Mouse (Mus musculus): ENCODE measurements at regions not wholly inside any gene's neighbourhood (a gene's known extent, or its start where the extent isn't known, plus 50 kb on each side); places are given as distances from the start of the nearest gene placed in this dataset.
A peak's percentile ranks its signal among the peaks of the same experiment; 100 is the strongest.
"Not testable (repeated sequence)": the region's sequence is repeated elsewhere in the genome, so short reads cannot be mapped to it uniquely, and the experiment has no call there.

DNA sequence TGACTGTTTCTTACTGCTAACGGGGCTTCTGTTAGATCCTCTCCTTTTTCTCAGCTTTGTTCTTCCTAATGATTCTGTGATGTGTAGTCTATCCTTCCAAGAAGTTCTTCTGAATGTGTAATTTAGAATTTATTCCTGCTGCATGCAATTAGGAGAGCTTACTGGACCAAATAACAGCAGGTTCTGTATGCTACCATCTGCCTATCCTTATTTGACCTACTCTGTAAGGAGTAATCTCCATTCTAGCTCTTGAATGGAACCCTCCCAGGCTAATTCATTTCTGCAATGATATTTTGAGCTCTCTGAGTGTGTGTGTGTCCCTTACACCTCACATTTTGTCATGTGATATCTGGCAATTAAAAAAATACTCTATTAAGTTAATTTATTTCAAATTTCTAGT lies 201.9 kb upstream of the Got2 start:
- Histone ChIP-seq H3K36me3 (ENCODE audit: insufficient read depth, low read length) (no peaks in the 10 kb centered on the region), H3K4me2 (replicated peaks; ENCODE audit: low read depth, low read length) (no peak overlapping the region), H3K27me3 (ENCODE audit: insufficient read depth, low read length) (no peaks in the 10 kb centered on the region), H3K9ac (replicated peaks; ENCODE audit: low read length) (no peak overlapping the region), H3K27ac (ENCODE audit: low read length) (no peak overlapping the region), H3K4me3 (ENCODE audit: low read length) (no peak overlapping the region), H3K4me1 (ENCODE audit: insufficient read depth, low read length) (no peaks in the 10 kb centered on the region), H3K9me3 (ENCODE audit: low read length) (no peaks in the 10 kb centered on the region)
- 93% methylated on average over 1 of the region's 1 CpGs for WGBS
- ATAC-seq (ENCODE audit: low FRiP score, low TSS enrichment): no peak

DNA sequence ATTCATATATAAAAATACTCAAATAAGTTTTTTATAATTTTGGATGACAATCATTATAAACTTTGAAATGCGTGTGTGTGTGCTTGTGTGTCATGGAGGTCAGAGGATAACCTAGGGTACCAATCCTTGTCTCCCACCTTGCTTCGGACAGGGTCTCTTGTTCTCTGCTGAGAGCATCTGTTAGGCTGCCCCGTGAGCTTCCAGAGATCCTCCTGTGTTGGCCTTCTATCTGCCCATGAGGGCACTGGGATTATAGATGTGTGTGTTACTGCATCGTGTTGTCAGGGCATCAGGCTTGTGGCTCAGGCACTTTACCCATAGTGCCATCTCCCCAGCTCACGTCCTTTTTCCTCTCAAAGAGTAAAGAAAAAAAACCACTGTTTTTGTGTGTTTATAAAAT lies 180.0 kb upstream of the Got2 start:
- Histone ChIP-seq H3K9me3 (ENCODE audit: low read length) (no peaks in the 10 kb centered on the region), H3K27me3 (ENCODE audit: insufficient read depth, low read length) (no peaks in the 10 kb centered on the region), H3K4me2 (replicated peaks; ENCODE audit: low read depth, low read length) (no peak overlapping the region), H3K36me3 (ENCODE audit: insufficient read depth, low read length) (no peaks in the 10 kb centered on the region), H3K4me1 (ENCODE audit: insufficient read depth, low read length) (no peaks in the 10 kb centered on the region), H3K4me3 (ENCODE audit: low read length) (no peak overlapping the region), H3K27ac (ENCODE audit: low read length) (no peak overlapping the region), H3K9ac (replicated peaks; ENCODE audit: low read length) (no peak overlapping the region)
- WGBS: 88% methylated on average over 5 of the region's 5 CpGs
- no peak for ATAC-seq (ENCODE audit: low FRiP score, low TSS enrichment)

DNA sequence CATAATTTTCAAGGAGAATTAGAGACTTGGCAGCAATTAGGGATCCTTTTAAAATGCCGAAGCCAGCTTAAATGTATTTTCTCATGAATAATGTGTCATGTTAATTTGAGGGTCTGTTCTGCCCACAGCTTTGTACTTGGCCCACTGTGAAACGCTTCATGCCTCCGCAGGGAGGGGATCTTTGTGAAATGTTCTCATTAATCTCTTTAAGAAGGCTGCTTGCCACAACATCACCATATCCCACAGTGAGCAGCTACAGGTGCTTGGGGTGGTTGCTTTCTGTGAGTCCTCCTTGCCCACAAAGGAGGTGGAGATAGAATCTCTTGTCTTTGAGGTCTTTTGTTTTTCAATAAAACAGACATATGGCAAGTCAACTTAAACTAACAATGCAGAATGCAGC lies 159.3 kb upstream of the Got2 start:
- ATAC-seq (ENCODE audit: low FRiP score, low TSS enrichment): no peak
- H3K4me2 ChIP-seq (replicated peaks; ENCODE audit: low read depth, low read length): no peak overlapping the region
- no peaks in the 10 kb centered on the region for H3K36me3 ChIP-seq (ENCODE audit: insufficient read depth, low read length)
- H3K9me3 ChIP-seq (ENCODE audit: low read length): no peaks in the 10 kb centered on the region
- 0 out of 2 replicates have a peak, but pooled peaks cover under 1% of the 10 kb centered on the region for H3K4me1 ChIP-seq (ENCODE audit: insufficient read depth, low read length)
- H3K4me3 ChIP-seq (ENCODE audit: low read length): no peak overlapping the region
- WGBS: 69% methylated on average over 3 of the region's 3 CpGs
- no peak overlapping the region for H3K27ac ChIP-seq (ENCODE audit: low read length)
- H3K9ac ChIP-seq (replicated peaks; ENCODE audit: low read length): no peak overlapping the region
- H3K27me3 ChIP-seq (ENCODE audit: insufficient read depth, low read length): no peaks in the 10 kb centered on the region

DNA sequence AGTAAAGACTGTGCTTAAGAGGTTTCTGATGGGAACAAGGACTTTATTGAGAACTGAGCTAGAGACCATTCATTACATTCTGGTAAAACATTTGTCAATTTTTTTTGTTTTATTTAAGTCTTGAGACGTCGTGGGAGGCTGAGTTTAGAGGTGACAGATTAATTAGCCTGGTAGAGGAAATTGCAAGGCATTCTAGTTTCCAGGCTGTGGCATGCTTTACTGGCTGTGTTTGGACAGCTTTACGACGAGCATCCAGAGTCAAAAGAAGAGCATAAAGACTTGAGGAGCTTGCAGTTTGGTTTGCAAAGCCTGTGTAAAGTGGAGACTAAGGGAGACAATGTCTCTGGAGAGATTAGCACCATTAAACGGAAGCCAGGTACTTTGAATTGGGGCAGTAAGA lies 154.0 kb upstream of the Got2 start:
- no peaks in the 10 kb centered on the region for H3K27me3 ChIP-seq (ENCODE audit: insufficient read depth, low read length)
- peaks cover 22% of the 10 kb centered on the region for H3K4me1 ChIP-seq (ENCODE audit: insufficient read depth, low read length)
- WGBS: 11% methylated on average over 5 of the region's 5 CpGs
- ATAC-seq (ENCODE audit: low FRiP score, low TSS enrichment): peak; percentile 46; the same call in 1 of the 2 replicates
- H3K9ac ChIP-seq (replicated peaks; ENCODE audit: low read length): no peak overlapping the region
- H3K27ac ChIP-seq (ENCODE audit: low read length): no peak overlapping the region
- no peak overlapping the region for H3K4me2 ChIP-seq (replicated peaks; ENCODE audit: low read depth, low read length)
- no peaks in the 10 kb centered on the region for H3K36me3 ChIP-seq (ENCODE audit: insufficient read depth, low read length)
- H3K9me3 ChIP-seq (ENCODE audit: low read length): no peaks in the 10 kb centered on the region
- H3K4me3 ChIP-seq (ENCODE audit: low read length): no peak overlapping the region

DNA sequence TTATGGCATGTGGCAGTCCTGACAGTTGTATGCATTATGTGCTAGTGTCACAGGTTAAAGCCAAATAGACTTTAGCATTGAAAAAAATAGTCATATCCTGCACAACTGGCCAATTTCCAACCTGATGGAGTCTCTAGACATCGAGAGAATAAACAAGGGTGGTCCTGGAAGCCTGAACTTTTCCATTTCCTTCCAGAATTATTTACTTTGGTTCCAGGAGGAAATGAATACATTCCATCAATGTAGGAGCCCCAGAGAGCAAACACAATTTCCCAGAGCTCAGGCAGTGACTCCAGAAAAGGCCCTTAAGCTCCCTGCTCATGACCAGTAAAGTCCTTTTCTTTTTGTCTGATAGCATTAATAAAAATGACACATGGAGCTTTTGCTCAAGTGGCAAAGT lies 151.9 kb upstream of the Got2 start:
- no peaks in the 10 kb centered on the region for H3K9me3 ChIP-seq (ENCODE audit: low read length)
- WGBS: 22% methylated on average over 1 of the region's 1 CpGs
- no peaks in the 10 kb centered on the region for H3K36me3 ChIP-seq (ENCODE audit: insufficient read depth, low read length)
- H3K27ac ChIP-seq (ENCODE audit: low read length): peak overlapping the region; percentile 78
- no peak overlapping the region for H3K4me3 ChIP-seq (ENCODE audit: low read length)
- H3K4me2 ChIP-seq (replicated peaks; ENCODE audit: low read depth, low read length): no peak overlapping the region
- H3K4me1 ChIP-seq (ENCODE audit: insufficient read depth, low read length): peaks cover 22% of the 10 kb centered on the region
- ATAC-seq (ENCODE audit: low FRiP score, low TSS enrichment): peak; percentile 52; the same call in 1 of the 2 replicates
- H3K9ac ChIP-seq (replicated peaks; ENCODE audit: low read length): no peak overlapping the region
- H3K27me3 ChIP-seq (ENCODE audit: insufficient read depth, low read length): no peaks in the 10 kb centered on the region

DNA sequence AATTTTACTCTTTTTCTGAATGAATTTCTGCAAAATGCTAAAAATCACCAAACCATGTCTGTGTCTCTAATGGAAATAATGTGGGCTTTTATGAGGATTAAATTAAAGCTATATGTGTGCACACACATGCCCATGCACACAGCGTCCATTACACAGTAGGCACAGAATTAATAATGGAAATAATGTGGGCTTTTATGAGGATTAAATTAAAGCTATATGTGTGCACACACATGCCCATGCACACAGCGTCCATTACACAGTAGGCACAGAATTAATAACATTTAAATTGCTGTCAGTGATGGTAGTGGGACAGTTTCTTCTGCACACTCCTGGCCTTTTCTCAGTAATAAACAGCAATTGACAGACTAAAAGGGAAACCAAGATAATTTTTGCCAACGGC lies 130.4 kb upstream of the Got2 start:
- H3K27ac ChIP-seq (ENCODE audit: low read length); H3K27me3 ChIP-seq (ENCODE audit: insufficient read depth, low read length); H3K36me3 ChIP-seq (ENCODE audit: insufficient read depth, low read length); H3K4me1 ChIP-seq (ENCODE audit: insufficient read depth, low read length); H3K4me2 ChIP-seq (replicated peaks; ENCODE audit: low read depth, low read length); ATAC-seq (ENCODE audit: low FRiP score, low TSS enrichment); H3K9me3 ChIP-seq (ENCODE audit: low read length); H3K4me3 ChIP-seq (ENCODE audit: low read length); H3K9ac ChIP-seq (replicated peaks; ENCODE audit: low read length): not testable (repeated sequence)
- 91% methylated on average over 3 of the region's 3 CpGs for WGBS

DNA sequence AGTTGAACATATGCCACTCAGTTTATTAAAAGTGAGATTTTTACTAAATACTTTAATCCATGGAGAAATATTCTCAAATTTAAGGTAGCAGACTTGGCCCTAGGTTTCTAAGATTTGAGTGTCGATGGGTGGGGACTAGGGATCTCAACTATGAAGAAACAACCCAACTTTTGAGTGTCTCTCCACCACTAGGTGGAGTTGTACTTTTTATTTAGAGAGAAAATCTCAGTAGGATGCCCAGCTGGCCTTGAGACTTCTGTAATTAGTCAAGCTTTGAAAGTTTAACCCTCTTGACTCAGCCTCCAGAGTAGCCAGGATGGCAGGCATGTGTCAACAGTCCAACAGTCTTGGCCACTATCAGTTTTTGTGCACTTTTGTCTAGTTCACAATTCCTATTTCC lies 123.7 kb upstream of the Got2 start:
- ATAC-seq (ENCODE audit: low FRiP score, low TSS enrichment): no peak
- no peak overlapping the region for H3K9ac ChIP-seq (replicated peaks; ENCODE audit: low read length)

DNA sequence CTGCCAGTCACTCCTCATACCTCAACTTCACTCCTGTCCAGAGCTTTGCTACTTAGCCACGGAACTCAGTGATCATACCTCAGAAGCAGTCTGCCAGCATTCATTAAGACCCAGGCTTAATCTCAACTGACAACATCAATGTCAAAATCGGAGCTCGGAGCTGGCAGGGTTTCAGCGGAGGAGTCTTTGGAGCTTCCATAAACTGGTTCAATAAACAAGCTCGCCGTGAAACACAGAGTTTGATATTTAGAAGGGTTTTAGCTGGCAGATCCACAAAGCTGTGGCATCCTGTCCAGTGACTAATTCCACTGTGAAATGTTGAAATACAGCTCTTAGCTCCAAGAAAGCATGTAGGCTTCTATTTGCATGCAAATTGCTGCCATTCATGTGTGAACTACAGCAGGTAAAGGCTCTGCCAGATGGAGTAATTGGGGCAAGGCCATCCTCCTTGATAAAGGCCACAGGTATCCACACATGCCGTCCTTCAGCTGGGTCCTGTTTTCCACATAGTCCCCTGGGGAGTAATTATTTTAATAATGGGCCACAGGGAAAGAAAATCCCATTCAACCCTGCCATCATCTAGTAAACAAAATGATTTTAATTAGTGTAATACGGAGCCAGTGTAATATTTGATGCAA lies 103.6 kb upstream of the Got2 start:
- Histone ChIP-seq H3K27me3 (ENCODE audit: insufficient read depth, low read length) (no peaks in the 10 kb centered on the region), H3K9me3 (ENCODE audit: low read length) (no peaks in the 10 kb centered on the region), H3K4me2 (replicated peaks; ENCODE audit: low read depth, low read length) (no peak overlapping the region), H3K27ac (ENCODE audit: low read length) (no peak overlapping the region), H3K4me1 (ENCODE audit: insufficient read depth, low read length) (no peaks in the 10 kb centered on the region), H3K9ac (replicated peaks; ENCODE audit: low read length) (no peak overlapping the region), H3K4me3 (ENCODE audit: low read length) (no peak overlapping the region), H3K36me3 (ENCODE audit: insufficient read depth, low read length) (no peaks in the 10 kb centered on the region)
- ATAC-seq (ENCODE audit: low FRiP score, low TSS enrichment): no peak
- 77% methylated on average over 8 of the region's 8 CpGs for WGBS

More for the DNA sequence above, 123.7 kb upstream of the Got2 start:
- Histone ChIP-seq H3K27ac (ENCODE audit: low read length) (no peak overlapping the region), H3K9me3 (ENCODE audit: low read length) (no peaks in the 10 kb centered on the region), H3K36me3 (ENCODE audit: insufficient read depth, low read length) (no peaks in the 10 kb centered on the region), H3K4me1 (ENCODE audit: insufficient read depth, low read length) (no peaks in the 10 kb centered on the region), H3K27me3 (ENCODE audit: insufficient read depth, low read length) (no peaks in the 10 kb centered on the region), H3K4me3 (ENCODE audit: low read length) (no peak overlapping the region), H3K4me2 (replicated peaks; ENCODE audit: low read depth, low read length) (no peak overlapping the region)
- WGBS: 77% methylated on average over 1 of the region's 1 CpGs

DNA sequence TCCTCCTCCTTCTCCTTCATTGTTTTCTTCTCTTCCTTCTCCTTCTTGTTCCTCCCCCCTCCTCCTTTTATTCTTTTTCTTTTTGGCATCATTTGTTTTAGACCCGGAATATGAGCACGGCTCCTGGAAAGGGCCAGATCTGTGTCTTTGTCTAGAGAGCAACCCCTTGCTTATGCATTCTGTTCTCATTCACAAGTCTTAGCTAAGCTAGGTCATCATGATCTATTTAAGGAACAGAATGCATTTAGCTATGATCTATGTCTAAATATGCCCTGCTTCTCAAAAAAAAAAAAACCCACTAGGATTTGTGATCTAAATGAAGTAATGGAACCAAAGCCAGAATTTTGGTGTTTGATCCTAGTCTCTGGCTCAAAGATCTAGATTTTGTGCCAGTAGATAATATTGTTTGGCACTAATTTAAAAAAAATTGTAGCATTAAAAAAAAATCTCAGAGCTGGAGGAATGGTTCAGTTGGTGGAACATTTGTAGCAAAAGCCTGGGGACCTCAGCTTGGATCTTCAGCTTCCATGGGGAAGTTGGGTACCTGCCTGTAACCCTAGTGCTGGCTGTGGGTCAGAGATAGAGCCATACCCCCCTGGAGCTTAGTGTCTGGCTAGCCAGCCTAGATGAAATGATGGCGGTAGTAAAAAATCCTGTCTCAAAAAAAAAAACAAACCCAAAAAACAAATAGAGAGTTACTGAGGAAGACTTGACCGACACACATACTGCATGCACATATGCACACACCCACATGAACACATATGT lies 100.5 kb upstream of the Got2 start:
- no peak for ATAC-seq (ENCODE audit: low FRiP score, low TSS enrichment)
- H3K9ac ChIP-seq (replicated peaks; ENCODE audit: low read length): no peak overlapping the region
- WGBS: 89% methylated on average over 4 of the region's 4 CpGs
- no peaks in the 10 kb centered on the region for H3K9me3 ChIP-seq (ENCODE audit: low read length)
- no peaks in the 10 kb centered on the region for H3K27me3 ChIP-seq (ENCODE audit: insufficient read depth, low read length)
- H3K4me2 ChIP-seq (replicated peaks; ENCODE audit: low read depth, low read length): no peak overlapping the region
- H3K36me3 ChIP-seq (ENCODE audit: insufficient read depth, low read length): no peaks in the 10 kb centered on the region
- H3K4me3 ChIP-seq (ENCODE audit: low read length): no peak overlapping the region
- H3K4me1 ChIP-seq (ENCODE audit: insufficient read depth, low read length): no peaks in the 10 kb centered on the region
- H3K27ac ChIP-seq (ENCODE audit: low read length): no peak overlapping the region

DNA sequence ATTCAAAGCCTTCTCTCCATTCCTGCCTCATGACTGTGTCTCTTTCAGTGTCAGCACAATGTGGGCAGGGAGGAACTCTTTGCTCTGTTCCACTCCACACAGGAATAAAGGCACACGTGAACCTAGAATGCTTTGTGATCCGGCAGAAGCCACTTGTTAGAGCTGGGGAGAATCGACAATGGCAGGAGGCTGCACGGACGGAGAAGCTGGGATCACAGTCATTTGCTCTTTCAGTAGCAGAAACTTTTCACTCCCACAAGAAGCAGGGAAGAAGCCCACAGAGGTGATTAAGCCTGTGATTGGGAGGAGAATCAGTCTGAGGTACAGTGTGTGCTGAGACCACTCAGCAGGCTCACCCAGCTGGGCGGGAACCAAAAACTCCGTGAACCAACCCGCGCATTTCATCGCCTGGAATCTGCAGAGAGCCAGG lies 98.7 kb upstream of the Got2 start:
- 22% methylated on average over 10 of the region's 10 CpGs for WGBS

More for the DNA sequence above, 98.7 kb upstream of the Got2 start:
- Histone ChIP-seq H3K9me3 (ENCODE audit: low read length) (no peaks in the 10 kb centered on the region), H3K9ac (replicated peaks; ENCODE audit: low read length) (0 out of 2 replicates have a peak overlapping the region, but pooled peaks have one; percentile 19), H3K36me3 (ENCODE audit: insufficient read depth, low read length) (no peaks in the 10 kb centered on the region), H3K4me1 (ENCODE audit: insufficient read depth, low read length) (no peaks in the 10 kb centered on the region), H3K4me2 (replicated peaks; ENCODE audit: low read depth, low read length) (peak overlapping the region; percentile 47), H3K27me3 (ENCODE audit: insufficient read depth, low read length) (no peaks in the 10 kb centered on the region), H3K27ac (ENCODE audit: low read length) (no peak overlapping the region), H3K4me3 (ENCODE audit: low read length) (0 out of 2 replicates have a peak overlapping the region, but pooled peaks have one; percentile 7)
- no peak for ATAC-seq (ENCODE audit: low FRiP score, low TSS enrichment)

Measured in kidney, embryonic 16.5 days (tissue).